Mouse (Mus musculus) forebrain, embryonic 10.5 days (tissue): ENCODE data around the gene Csf3r. TPM values are rescaled to one million over a fixed set of nuclear protein-coding genes. Genes with fewer than 3 reads are reported as not detected.

Experiments used
- DNase-seq: peaks from one replicate; pipeline ENCODE4 v3.0.0-alpha.2; 2017; ENCODE audit warnings: low spot score; ENCODE audit errors: extremely low spot score
- H3K27ac ChIP-seq: fragments of 300-500 bp; sonication (generic); 2 replicates; pipeline ENCODE4 v1.5.1; 2016; ENCODE audit warnings: mild to moderate bottlenecking
- H3K27me3 ChIP-seq: fragments of 300-500 bp; sonication (generic); 2 replicates; pipeline ENCODE4 v1.6.1; 2016; ENCODE audit warnings: mild to moderate bottlenecking; ENCODE audit not compliant: poor library complexity, severe bottlenecking
- H3K36me3 ChIP-seq: fragments of 300-500 bp; sonication (generic); replicated peaks from 2 replicates; pipeline ENCODE4 v1.6.1; 2016; ENCODE audit warnings: mild to moderate bottlenecking, moderate library complexity
- H3K4me1 ChIP-seq: fragments of 300-500 bp; sonication (generic); 2 replicates; pipeline ENCODE4 v1.6.1; 2016
- H3K4me3 ChIP-seq: fragments of 300-500 bp; sonication (generic); 2 replicates; pipeline ENCODE4 v1.5.1; 2016; ENCODE audit warnings: mild to moderate bottlenecking, moderate library complexity
- H3K9me3 ChIP-seq: fragments of 300-500 bp; sonication (generic); 2 replicates; pipeline ENCODE4 v1.6.1; 2016; ENCODE audit warnings: mild to moderate bottlenecking, moderate library complexity
- WGBS: fragments of 180-500 bp; shearing (Covaris S2); methylation state at CpG from one replicate; pipeline ENCODE4 v1.1.7; 2016; 5-methylcytosine and 5-hydroxymethylcytosine counted together
- polyA plus RNA-seq: library from polyadenylated mRNA; unstranded; fragments of >200 nt; fragmentation: Nextera tagmentation; extraction: Ambion mirVana; gene quantifications from 2 replicates; pipeline ENCODE4 v1.2.1, GENCODE M21; 2016

Gene Csf3r
- polyA plus RNA-seq, 1 experiment from 2014 or later, result 0.32 TPM

DNA sequence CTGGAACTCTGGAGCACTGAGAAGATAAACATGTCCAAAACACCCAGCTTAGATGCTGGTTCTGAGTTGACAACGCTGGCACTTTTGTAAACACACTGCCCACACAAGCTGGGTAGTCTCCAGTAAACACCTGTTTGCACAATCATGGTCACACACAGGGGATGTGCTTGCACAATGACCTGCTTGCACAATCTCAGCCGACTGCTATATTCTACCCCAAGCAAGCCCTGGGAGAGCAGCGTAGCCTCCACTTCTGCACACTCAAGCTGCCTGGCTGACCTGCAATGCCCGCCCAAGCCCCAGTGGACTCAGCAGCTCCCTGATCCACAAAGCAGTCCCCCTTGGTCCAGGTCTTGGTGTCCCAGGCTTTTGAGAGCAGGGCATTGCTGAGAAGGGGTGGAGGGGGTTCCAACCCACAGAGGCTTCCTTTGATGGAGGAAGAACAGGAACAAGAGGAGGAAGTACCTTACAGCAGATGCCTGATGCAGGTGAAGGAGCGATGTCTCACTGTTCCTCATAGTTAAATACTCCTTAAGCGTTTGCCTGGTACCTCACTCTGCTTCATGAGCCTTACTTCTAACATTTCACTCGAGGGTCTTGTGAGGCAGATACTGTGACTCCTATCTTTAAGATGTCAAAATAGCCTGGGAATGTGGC lies 6.5 kb upstream of the Csf3r start:
- no peak overlapping the region for H3K27ac ChIP-seq
- DNase-seq, result no peak
- 85% methylated on average over 7 of the region's 7 CpGs for WGBS
- no peaks in the 10 kb centered on the region for H3K27me3 ChIP-seq
- no peaks in the 10 kb centered on the region for H3K36me3 ChIP-seq
- H3K4me3 ChIP-seq, result no peak overlapping the region
- no peaks in the 10 kb centered on the region for H3K9me3 ChIP-seq
- H3K4me1 ChIP-seq, result no peaks in the 10 kb centered on the region

DNA sequence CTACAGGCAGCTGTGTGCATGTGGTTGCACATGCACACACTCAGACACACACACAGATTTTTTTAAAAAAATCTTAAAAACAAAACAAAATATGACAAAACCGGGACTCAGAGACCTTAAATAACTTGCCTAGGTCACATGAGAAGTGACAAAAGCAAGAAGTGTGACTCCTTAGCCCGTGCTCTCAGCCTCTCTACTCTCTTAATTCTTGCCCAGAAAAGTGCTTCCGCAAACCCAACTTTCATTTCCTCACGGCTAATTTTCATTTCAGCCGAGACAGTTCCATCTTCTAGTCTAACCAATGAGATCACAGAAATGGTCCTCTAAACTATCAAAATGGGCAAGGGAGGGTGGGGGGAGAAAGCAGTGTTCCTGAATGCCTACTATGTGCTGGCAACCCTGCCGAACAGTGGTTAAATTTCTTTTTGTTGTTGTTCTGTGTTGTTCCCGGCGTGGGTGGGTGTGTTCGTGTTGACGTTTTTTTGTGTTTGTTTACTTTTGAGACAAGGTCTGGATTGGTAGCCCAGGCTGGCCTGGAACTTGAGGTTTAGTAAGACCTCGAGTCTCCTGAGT lies 5.3 kb upstream of the Csf3r start:
- no peak for DNase-seq
- Histone ChIP-seq H3K4me1 (no peaks in the 10 kb centered on the region), H3K27me3 (no peaks in the 10 kb centered on the region), H3K9me3 (no peaks in the 10 kb centered on the region), H3K36me3 (no peaks in the 10 kb centered on the region), H3K27ac (no peak overlapping the region), H3K4me3 (no peak overlapping the region)
- 85% methylated on average over 11 of the region's 11 CpGs for WGBS

DNA sequence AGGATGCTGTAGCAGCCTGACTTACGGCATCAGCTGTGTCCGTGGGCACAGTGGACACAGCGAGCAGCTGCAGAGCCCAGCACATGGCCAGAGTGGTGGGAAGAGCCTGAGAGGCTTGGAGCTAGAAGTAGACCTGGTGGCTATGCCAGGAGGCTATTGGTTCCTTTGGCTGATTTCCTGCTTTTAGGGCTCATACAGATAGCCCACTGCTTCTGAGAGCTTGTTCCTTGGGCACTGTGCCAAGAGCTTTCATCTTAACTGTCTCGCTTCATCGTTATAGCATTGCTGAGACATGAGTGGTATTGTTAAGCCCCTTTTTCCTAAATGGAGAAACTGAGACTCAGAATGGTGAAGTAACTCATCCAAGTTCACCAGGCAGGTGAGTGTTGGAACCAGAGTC lies 1.5 kb downstream of the Csf3r start:
- H3K4me3 ChIP-seq, result no peak overlapping the region
- no peaks in the 10 kb centered on the region for H3K36me3 ChIP-seq
- no peak overlapping the region for H3K27ac ChIP-seq
- H3K27me3 ChIP-seq, result no peaks in the 10 kb centered on the region
- 0 out of 2 replicates have a peak, but pooled peaks cover 4% of the 10 kb centered on the region for H3K4me1 ChIP-seq
- DNase-seq, result no peak
- no peaks in the 10 kb centered on the region for H3K9me3 ChIP-seq
- WGBS, result 95% methylated on average over 5 of the region's 5 CpGs

DNA sequence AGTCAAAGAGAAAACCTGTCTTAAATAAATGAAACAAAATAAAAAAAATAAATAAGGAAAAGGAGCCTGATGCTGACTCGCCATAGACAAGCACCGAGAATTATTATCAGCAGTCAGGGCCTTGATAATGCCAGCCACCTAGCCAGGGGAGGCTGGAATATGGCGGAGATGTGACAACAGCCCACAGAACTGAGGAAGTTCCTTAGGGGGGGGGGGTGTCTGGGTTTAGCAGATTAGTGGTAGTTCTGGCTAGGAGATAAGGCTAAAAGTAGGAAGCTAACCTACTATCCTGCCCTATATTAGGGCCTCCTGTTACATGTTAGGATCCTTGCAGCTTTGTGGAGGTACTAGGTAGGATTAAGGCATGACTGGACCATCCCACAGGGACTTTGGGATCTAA lies 3.6 kb downstream of the Csf3r start:
- Histone ChIP-seq H3K4me3 (no peak overlapping the region), H3K27me3 (no peaks in the 10 kb centered on the region), H3K4me1 (0 out of 2 replicates have a peak, but pooled peaks cover 4% of the 10 kb centered on the region), H3K27ac (no peak overlapping the region), H3K36me3 (no peaks in the 10 kb centered on the region), H3K9me3 (no peaks in the 10 kb centered on the region)
- no peak for DNase-seq
- 91% methylated on average over 3 of the region's 3 CpGs for WGBS

DNA sequence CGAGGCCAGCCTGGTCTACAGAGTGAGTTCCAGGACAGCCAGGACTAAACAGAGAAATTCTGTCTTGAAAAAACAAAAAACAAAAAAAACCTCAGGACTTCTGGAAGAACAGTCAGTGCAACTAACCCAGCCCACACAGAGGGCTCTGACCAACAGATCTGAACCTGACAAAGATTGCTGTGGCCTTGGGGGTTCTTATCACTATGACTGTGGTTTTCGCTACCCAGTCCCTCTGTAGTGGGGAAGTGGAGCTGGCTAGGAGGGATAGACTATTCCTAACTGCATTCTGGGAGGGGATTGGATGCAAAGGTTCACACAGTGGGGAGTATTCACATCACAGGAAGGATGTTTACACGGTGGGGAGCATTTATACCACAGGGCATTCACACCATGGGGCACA lies 4.7 kb downstream of the Csf3r start:
- Histone ChIP-seq H3K27me3 (no peaks in the 10 kb centered on the region), H3K27ac (no peak overlapping the region), H3K36me3 (no peaks in the 10 kb centered on the region), H3K9me3 (no peaks in the 10 kb centered on the region), H3K4me3 (no peak overlapping the region), H3K4me1 (0 out of 2 replicates have a peak, but pooled peaks cover 4% of the 10 kb centered on the region)
- WGBS, result 83% methylated on average over 3 of the region's 3 CpGs
- no peak for DNase-seq

DNA sequence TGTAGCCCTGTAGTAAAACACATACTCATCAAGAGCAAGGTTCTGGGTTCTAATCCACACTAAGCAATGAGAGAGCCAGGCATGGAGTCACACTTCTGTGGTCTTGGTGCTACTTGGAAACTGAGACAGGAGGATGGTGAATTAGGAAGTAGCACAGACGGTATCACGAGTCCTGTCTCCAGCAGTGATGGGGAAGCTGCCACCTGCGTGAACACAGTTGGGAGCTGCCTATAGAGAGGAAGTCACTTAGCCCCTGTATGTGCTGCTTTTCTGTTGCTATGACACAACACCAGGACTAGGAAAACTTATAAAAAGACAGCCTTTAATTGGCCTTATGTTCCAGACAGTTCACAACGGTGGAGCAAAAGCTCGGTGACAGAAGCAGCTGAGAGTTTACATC lies 6.4 kb downstream of the Csf3r start:
- 87% methylated on average over 5 of the region's 5 CpGs for WGBS
- H3K9me3 ChIP-seq, result no peaks in the 10 kb centered on the region
- H3K27ac ChIP-seq, result no peak overlapping the region
- H3K4me3 ChIP-seq, result no peak overlapping the region
- no peaks in the 10 kb centered on the region for H3K36me3 ChIP-seq
- no peaks in the 10 kb centered on the region for H3K4me1 ChIP-seq
- no peaks in the 10 kb centered on the region for H3K27me3 ChIP-seq
- DNase-seq, result no peak

DNA sequence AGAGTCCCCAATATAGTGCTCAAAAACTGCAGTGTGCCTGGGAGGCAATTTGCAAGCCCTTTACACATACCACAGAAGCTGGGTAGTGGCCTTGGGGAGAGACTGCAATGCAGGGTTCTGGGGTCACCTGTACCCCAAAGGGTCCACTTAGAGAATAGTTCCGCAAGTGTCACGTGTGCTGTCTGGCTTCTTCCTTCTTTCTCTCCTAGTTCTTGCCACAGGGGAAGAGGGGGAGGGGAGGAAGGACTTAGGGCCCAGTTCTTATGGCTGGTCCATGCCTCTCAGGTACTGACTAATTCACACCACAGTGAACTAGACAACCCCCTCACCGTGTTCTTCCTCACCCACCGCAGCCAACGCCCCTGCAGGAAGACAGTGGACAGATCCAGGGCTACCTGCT lies 11.1 kb downstream of the Csf3r start:
- 75% methylated on average over 5 of the region's 5 CpGs for WGBS

DNA sequence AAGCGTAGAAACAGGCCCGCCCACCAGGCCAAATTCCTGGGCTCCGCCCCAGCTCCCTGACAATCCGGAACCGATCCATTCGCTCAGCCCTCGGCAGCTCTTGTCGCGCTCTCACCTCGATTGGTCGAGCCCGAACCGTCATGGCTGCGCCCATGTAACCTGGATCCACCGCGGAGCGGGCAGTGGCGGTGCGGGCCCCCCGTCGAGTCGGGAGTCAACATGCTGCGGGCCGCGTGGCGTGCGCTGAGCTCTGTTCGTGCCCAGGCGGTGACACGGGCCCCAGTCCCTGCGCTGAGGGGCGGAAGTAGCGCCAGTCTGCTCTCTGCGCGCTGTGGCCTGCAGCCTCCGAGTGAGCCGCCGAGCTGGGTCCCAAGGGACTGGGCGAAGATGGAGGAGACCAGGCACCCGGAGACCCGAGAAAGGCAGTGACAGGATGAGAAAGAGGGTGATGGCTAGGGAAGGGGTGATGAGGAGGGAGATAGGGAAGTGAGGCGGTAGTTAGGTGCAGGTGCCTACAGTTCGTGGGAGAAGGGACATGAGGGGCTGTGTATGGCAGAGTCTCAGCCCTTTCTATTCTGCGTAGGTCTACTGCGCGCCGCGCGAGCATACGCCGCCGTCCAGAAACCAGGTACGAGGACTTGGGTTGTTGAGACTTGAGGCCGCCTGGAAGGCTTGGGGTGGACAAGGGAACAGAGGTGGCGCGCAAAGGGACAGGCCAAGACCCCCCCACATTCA lies 22.7 kb downstream of the Csf3r start, which contains the start of gene Mrps15:
Gene Mrps15, plus strand, starts transcription at position 75 of the 735 bp plus-strand sequence.
- Histone ChIP-seq H3K9me3 (no peaks in the 10 kb centered on the region), H3K4me3 (peak within 1 kb of the TSS; percentile 92), H3K36me3 (peaks cover 30% of the 10 kb centered on the region), H3K4me1 (peaks cover 21% of the 10 kb centered on the region), H3K27ac (peak within 1 kb of the TSS; percentile 93), H3K27me3 (no peaks in the 10 kb centered on the region)
- under 1% methylated on average over 56 of the region's 56 CpGs for WGBS
- DNase-seq, result peak; percentile 88

More for the DNA sequence above, 11.1 kb downstream of the Csf3r start:
- DNase-seq, result no peak
- Histone ChIP-seq H3K4me3 (no peak overlapping the region), H3K27me3 (no peaks in the 10 kb centered on the region), H3K4me1 (no peaks in the 10 kb centered on the region), H3K9me3 (no peaks in the 10 kb centered on the region), H3K36me3 (no peaks in the 10 kb centered on the region), H3K27ac (no peak overlapping the region)

DNA sequence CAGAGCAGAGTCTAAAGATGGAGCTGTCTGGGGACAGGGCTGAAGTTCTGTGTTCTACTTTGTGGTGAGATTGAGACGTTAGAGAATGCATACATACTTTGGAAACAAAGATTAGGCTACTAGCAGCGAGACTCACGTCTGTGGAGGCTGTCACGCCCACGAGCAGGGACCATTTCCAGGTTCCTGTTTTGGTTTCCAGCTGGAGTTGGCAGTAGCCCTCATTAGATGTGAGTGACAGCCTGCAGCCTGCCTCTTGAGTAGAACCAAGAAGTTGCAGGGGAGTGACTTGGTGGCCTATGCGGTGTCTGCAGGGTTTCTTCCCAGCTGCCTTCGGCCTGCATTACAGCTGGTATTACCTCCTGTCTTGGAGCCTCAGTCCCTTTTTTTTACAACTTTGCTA lies 27.3 kb downstream of the Csf3r start:
- Histone ChIP-seq H3K27ac (no peak overlapping the region), H3K4me1 (peaks cover 18% of the 10 kb centered on the region), H3K36me3 (peaks cover 76% of the 10 kb centered on the region), H3K9me3 (no peaks in the 10 kb centered on the region), H3K4me3 (no peak overlapping the region), H3K27me3 (no peaks in the 10 kb centered on the region)
- DNase-seq, result no peak
- WGBS, result 88% methylated on average over 7 of the region's 7 CpGs

DNA sequence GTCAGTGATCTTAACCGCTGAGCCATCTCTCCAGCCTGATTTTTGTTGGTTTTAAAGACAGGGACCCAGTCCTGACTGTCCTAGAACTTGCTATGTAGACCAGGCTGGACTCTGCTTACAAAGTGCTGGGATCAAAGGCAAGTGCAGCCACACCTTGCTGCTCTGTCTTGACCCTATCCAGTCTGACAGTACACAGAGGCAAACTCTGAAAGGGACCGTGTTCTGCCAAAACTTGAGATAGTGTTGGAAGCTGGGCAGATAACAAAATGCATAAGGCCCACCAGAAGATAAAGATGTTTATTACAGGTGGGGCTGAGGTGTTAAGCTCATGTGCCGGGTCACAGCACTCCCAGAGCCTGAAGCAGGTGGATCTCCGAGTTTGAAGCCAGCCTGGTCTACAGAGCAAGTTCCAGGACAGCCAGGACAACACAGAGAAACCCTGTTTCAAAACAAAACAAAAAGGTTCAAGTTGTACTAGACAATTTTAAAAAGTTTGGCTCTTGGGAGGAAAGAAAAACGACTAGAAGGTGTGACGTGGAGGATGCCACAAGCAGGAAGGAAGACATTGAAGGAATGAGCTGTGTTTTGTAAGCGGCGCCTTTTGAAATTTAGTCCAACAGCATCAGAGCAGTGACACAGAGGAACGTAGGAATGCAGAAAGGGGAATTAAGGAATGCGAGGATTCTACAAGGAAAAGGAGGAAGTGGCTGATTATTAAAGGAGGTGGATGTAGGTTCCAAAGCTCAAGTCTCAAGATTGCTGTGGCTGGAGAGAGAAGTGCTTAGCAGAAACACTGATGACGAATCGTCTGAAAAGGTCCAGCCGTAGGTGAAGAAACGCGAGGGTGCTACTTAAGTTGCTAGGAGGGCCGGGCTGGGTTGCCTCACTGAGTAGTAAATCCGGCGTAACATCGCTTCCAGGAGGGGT lies 33.1 kb downstream of the Csf3r start:
- 16% methylated on average over 19 of the region's 19 CpGs for WGBS
- peak overlapping the region; percentile 88 for H3K27ac ChIP-seq
- H3K27me3 ChIP-seq, result no peaks in the 10 kb centered on the region
- H3K4me1 ChIP-seq, result peaks cover 19% of the 10 kb centered on the region
- H3K9me3 ChIP-seq, result no peaks in the 10 kb centered on the region
- H3K36me3 ChIP-seq, result peaks cover 44% of the 10 kb centered on the region
- no peak for DNase-seq
- peak overlapping the region; percentile 68 for H3K4me3 ChIP-seq

DNA sequence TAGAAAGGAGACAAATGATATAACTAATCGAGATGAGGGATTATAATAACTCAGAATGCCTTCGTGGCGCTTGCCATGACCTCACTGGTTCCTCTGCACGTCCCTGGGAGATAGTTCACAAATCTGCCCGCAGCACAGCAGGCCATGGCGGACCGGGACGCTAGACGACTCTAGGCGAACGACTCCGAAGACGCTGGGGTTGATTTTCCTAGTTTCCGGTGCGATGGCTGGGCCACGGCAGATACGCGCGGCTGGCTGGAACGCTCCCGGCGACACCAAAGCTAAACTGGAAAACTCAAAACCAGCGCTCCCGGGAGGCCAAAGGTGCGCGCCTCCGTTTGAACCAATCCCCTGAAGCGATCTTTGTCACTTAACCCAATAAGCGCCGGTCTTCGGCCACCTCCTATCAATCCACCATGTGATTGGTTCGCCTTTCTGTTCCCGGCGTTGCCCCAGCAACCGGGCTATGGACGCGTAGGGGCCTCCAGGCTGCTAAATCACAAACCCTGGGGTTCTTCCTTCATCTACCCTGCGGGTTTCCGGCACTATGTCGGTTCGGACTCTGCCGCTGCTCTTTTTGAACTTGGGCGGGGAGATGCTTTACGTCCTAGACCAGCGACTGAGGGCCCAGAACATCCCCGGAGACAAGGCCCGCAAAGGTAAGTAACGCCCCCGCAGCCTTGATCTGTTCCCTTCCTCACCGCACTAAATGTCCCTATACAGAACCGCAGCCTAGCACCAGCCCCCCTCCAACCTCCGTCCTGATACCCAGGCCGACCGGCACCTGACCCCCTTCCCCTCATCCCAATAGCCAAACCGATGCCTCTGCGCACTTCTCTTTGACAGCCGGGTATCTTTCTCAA lies 34.0 kb downstream of the Csf3r start, which contains the start of gene Oscp1:
Gene Oscp1, plus strand, starts transcription at position 432 of the 863 bp plus-strand sequence.
- DNase-seq, result peak; percentile 95
- Histone ChIP-seq H3K9me3 (no peaks in the 10 kb centered on the region), H3K27me3 (no peaks in the 10 kb centered on the region), H3K4me1 (peaks cover 19% of the 10 kb centered on the region), H3K4me3 (peak within 1 kb of the TSS; percentile 68), H3K36me3 (peaks cover 35% of the 10 kb centered on the region), H3K27ac (peak within 1 kb of the TSS; percentile 88)
- under 1% methylated on average over 57 of the region's 57 CpGs for WGBS
